Mouse (Mus musculus) heart, adult 9 months (tissue): ENCODE measurements around the gene Egr2.

Experiments
- DNase-seq, 2 experiments: peaks; one replicate each; pipeline ENCODE4 v3.0.0; 2022; ENCODE audit warnings: low spot score in 2 of 2

Egr2 gene

DNA sequence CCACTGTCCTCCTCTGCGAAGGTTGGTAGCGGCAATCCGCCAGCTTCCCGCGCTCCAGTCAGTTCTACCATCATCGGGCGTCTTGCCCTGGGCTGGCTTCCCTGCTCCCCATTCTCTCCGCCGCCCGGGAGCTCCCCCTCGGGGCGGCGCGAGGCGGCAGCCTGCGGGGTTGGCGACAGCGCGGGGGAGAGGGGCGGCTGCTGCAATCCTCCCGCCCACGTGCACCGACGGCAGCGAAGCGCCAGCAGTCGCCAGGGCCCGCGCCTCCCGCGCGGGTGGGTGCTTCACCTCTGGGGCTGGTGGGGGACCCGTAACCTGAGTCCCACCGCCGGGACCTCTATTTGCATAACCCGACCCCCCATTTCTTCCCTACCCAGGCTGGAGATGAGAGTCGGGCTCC is at the start of gene Egr2:
Egr2 (plus strand) TSS at position 220 of the 400 bp plus-strand sequence.
- peak in 1 of 2 experiments; percentile 13 for DNase-seq

- DNase-seq = no peak
These were observed 47.8 kb upstream of the Egr2 start for GRCm38 (mm10) chr10:67487496-67487895.

GRCm38 (mm10) chr10:67489836-67490235 is 45.4 kb upstream of the Egr2 start:
- DNase-seq = no peak

DNA sequence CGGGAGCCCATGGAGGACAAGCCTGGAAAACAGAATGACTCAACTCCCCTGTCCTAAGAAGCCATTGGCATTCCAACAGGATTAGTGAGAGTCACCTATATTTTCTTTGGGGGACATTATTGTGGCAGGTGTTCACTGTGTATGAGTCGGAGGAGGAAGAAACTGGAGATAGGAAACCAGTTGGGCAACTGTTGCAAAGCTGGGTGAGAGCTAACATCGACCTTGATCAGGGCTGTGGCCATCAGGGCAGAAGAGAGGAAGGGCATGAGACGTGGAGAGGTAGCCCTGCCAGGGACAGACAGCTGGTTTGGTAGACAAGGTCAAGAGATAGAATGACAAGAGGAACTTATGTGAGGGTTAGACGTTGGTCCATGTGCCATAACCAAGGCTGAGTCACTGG is 44.6 kb upstream of the Egr2 start:
- DNase-seq = no peak

GRCm38 (mm10) chr10:67492161-67492571 is 43.1 kb upstream of the Egr2 start:
- DNase-seq = no peak

- no peak for DNase-seq
These were observed 41.7 kb upstream of the Egr2 start for GRCm38 (mm10) chr10:67493556-67493955.

DNA sequence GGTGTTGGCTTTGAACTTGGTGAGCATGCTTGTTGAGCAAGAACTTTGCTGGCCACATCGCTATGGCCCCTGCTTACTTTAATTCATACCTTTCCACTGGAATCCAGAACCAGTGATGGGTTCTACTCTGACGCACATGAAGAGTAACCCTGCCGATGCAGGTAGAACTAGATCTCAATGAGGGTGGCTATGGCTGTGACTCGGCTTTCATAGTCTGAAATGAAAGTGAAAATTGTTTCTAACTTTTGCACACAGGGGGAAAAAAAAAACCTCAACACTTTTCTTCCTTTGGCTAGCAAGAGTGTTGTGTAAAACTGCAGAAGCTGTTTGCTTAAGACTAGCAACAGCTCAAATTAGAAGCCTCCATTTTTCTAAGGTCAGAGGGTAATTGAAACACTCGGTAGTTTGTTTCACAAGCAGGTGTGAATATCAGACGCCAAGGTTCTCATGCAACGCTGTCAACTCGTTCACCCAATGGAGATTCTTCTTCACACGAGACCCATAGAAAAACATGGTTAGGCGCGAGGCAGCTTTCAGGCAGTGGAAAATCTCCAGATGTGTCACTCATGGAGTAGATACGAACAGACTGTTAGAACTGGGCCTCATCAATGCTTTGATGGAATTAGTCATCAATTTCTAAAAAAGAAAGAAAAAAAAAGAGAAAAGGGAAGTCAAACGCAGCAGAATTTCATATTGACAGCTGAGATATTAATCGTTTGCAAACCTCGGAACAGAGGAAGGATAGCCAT is 38.0 kb upstream of the Egr2 start:
- DNase-seq = no peak

- DNase-seq = no peak
These were observed 37.3 kb upstream of the Egr2 start for GRCm38 (mm10) chr10:67497951-67498350.

DNA sequence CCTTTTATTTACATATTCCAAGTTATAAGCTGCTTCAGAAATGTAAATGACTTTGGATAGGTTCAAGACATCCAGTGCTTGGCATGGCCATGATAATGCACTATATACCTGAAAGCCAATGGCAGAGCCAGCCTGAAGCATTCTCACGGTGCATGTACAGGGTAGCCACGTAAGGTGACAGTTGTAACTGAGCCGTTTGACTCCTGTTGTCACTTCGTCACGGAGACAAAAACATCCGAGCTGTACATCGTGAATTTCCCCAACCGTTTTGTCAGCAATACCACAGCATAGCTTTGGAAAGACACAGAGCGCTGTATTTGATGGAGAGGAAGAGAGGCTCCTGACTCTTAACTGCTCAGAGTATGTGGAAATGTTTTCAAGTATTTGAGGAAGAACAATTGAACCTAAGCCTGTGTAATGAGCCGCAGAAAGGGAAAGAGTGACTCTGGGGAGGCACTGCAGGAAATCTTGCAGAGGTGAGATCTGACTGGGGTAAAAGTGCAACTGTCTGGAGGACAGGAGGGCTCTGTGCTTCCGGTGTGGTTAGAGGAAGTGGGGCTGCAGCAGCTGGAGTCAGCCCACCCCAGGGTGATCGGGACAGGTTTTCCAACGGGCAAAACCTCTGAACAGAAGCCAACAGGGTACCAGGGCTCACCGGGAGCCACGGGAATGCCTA is 31.8 kb upstream of the Egr2 start:
- no peak for DNase-seq

GRCm38 (mm10) chr10:67504046-67504445 is 31.2 kb upstream of the Egr2 start:
- DNase-seq = no peak

DNA sequence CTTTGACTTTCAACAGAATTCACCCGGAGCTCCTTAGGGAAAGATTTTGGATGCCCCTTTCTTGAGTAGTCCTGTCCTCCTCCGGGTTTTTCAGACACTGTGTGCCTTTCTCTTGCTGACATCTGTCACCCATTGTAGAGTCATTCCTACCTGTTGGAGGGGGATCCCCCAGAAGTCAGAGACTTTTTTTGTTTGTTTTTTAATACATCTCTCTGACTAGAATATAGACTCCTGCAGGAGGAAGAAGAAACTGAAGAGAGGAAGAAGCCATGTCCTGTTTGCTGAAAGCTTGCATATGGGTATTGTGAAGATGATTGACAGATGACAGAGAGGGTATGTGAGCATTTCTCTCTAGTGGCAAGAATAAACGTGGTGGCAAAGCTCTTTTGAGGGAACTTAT is 30.0 kb upstream of the Egr2 start:
- DNase-seq = no peak

- peak in 1 of 2 experiments; percentile 4 for DNase-seq
These were observed 23.1 kb upstream of the Egr2 start for GRCm38 (mm10) chr10:67512211-67512610.

GRCm38 (mm10) chr10:67512871-67513270 is 22.4 kb upstream of the Egr2 start:
- no peak for DNase-seq

DNA sequence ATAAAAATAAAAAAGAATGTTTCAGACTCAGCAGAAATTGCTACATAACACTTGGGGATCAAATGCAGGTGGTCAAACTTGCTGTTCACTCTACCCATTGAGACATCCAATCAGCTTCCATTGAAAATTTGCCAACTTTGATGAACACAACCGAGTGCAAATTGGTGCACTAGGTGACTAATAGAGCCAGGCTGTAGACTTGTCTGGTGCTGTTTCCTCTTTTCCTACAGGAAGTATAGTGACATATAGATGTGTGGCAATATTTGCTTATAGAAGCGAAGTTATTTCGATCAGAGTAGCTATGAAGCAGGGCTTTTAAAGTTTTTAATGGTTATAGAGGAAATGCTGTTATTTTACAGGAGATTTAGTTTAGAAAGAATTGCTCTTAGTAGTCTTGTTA is 16.5 kb upstream of the Egr2 start:
- DNase-seq = no peak

DNA sequence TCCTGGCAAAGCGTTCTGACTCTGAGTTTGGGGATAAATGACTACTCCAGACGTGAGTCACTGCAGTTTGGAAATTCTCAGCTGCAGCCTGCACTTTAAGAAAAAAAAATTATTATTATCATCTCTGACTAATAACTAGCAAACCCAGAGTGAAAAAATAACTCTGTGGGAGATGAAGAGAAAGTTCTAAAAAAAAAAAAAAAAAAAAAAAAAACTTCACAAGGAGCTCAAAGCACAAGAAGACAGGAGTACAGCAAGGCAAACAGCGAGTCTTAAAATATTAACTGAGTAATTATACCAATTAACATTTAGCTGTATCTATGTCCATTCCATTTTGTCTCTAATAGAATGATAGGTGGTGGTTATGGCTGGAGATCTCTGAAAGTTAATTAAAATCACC is 11.1 kb upstream of the Egr2 start:
- DNase-seq = no peak

DNA sequence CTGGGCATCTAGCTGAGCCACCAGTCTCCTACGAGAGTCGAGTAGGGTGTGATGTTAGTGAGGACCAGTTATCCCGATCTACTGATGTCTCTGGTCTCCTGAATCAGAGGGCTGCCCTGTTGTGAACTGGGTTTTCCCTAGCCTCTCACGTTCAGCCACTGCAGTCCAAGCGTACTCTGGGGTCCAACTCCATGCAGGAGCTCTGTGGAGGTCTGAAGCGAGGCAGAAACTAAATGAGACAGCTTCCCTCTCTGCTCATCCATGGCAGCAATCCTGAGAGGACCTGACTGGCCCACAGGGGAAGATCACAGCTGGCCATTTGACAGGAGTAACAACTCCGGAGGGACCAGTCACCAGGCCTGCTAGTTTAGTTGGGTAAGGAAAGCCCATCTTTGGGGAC is 10.6 kb upstream of the Egr2 start:
- no peak for DNase-seq

- DNase-seq = no peak
These were observed 8.8 kb upstream of the Egr2 start for GRCm38 (mm10) chr10:67526435-67526834.

DNA sequence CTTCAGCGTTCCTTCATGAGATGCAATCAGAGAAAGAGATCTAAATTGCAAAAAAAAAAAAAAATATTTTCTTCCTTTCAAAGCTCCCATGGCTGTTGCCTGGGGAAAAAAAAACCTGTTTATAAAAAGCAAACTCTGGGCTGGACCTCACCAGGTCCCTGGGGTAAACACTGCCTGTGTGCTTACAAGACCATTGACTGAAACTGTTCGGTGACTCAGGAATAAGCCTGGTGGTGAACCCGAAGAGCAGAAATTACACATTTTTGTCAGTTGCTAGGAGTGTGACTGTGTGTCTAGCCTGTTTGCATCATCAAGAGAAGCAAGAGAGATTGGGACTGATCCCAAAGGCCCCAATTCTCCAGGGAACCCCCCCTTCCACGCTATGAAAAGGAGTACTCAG is 5.5 kb upstream of the Egr2 start:
- no peak for DNase-seq

- DNase-seq = peak; percentile 73 to 74
These were observed 697 bp downstream of the Egr2 start for GRCm38 (mm10) chr10:67535972-67536371.

- DNase-seq = peak in 1 of 2 experiments; percentile 34
These were observed 1.4 kb downstream of the Egr2 start for GRCm38 (mm10) chr10:67536621-67537141.

DNA sequence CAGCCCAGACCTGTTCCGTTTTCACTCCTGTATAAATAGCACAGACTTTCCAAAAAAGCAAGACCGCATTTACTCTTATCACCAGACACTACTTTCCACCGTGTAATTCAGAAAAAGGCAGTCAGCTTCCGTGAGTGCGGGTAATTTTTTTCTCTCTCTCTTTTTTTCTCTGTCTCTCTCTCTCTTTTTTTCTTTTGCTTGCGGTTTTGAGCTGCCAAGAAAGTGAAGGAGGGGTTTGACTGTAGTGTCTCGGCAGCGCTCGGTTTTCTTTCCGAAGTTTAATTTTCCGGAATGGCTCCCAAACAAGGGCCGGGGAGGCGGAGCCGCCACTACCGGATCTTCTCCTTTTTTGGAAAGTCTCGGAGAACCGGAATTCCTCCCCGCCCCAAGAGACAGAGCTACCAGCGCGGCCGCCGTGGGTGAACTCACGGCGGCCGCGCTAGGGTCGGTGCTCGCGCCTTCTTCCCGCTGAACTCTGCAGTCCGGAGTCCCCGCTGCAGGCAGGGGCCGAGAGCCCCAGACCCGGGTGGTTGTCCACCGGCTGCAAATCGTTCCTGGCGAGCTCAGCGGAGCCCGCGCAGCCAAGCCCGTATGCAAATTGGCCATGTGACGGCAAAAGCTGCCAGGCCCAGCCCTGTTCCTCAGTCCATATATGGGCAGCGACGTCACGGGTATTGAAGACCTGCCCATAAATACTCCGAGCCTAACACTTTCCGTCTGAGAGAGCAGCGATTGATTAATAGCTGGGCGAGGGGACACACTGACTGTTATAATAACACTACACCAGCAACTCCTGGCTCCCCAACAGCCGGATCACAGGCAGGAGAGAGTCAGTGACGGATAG is 2.1 kb downstream of the Egr2 start:
- peak; percentile 90 to 94 for DNase-seq

- DNase-seq = peak in 1 of 2 experiments; percentile 13
These were observed 2.8 kb downstream of the Egr2 start for GRCm38 (mm10) chr10:67538106-67538505.
